9 mouse cellular contexts compared by ENCODE assay signal in the genomic region with DNA sequence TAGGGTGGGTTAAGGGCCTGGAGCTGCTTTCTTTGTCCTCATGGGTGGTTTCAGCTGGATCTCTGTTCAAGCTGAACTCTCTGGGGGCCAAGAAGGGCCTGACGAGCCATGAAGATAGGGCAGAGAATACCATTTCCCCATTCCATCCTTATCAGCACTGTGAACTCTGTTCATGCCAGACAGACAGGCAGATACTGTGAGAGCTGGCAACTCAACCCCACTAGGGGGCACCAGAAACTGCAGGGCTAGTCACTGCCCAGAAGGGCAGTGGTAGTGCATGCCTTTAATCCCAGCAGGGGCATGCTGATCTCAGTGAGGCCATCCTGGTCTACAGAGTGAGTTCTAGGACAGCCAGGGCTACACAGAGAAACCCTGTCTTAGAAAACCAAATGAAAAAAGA. TPM values are rescaled to one million over a fixed set of nuclear protein-coding genes. Genes with fewer than 3 reads are reported as not detected.
DNase-seq lines count a peak whose midpoint lies in the region; ATAC-seq and TF ChIP-seq lines count a peak whose summit lies in the region.
"Had no signal": no experiment of that assay in that cellular context is flagged by ENCODE, and none has a peak within 500 bp of the region (broad histone marks: within the 10 kb centered on the region; RNA-seq: fewer than 3 reads in every experiment).

No protein-coding gene starts in this region.

- H3K4me2 ChIP-seq in heart, embryonic 11.5 days: no peak overlapping the region
- no peak overlapping the region for H3K4me2 ChIP-seq in kidney, postnatal 0 days (ENCODE audit: low read length)

- ATAC-seq in heart, embryonic 11.5 days (replicated peaks; ENCODE audit: insufficient number of reproducible peaks, low FRiP score, low TSS enrichment): no peak; the same call in 1 of the 2 replicates
- ATAC-seq in kidney, postnatal 0 days (replicated peaks; ENCODE audit: low FRiP score, low read depth): peak; percentile 80; the same call in 1 of the 2 replicates
- ATAC-seq in monocyte, adult 5-6 weeks (replicated peaks; ENCODE audit: insufficient number of reproducible peaks, low FRiP score, low TSS enrichment, poor library complexity, severe bottlenecking): no peak

- H3K4me3 ChIP-seq in heart, embryonic 11.5 days (ENCODE audit: low read depth, low read length): no peak overlapping the region
- no peak overlapping the region for H3K4me3 ChIP-seq in kidney, postnatal 0 days (replicated peaks; ENCODE audit: low read depth, low read length)

- H3K9ac ChIP-seq in heart, embryonic 11.5 days (ENCODE audit: low read depth, low read length): no peak overlapping the region
- H3K9ac ChIP-seq in kidney, postnatal 0 days (ENCODE audit: low read depth, low read length): no peak overlapping the region

- peaks cover 4% of the 10 kb centered on the region; the same call in 1 of the 2 replicates for H3K4me1 ChIP-seq in heart, embryonic 11.5 days (ENCODE audit: control insufficient read depth, insufficient read depth, low read length)
- no peaks in the 10 kb centered on the region for H3K4me1 ChIP-seq in kidney, postnatal 0 days (replicated peaks; ENCODE audit: insufficient read depth, low read length)

- no peaks in the 10 kb centered on the region for H3K36me3 ChIP-seq in heart, embryonic 11.5 days (ENCODE audit: control insufficient read depth, insufficient read depth, low read length)
- no peaks in the 10 kb centered on the region for H3K36me3 ChIP-seq in kidney, postnatal 0 days (ENCODE audit: insufficient read depth, low read length)

- peak; percentile 68 for TF ChIP-seq CTCF in kidney, postnatal 0 days (IDR thresholded peaks at IDR 0.05; ENCODE audit: low read depth)

- no peak overlapping the region for H3K27ac ChIP-seq in heart, embryonic 11.5 days (ENCODE audit: low read depth, low read length)
- H3K27ac ChIP-seq in kidney, postnatal 0 days: no peak overlapping the region

- H3K27me3 ChIP-seq in heart, embryonic 11.5 days (ENCODE audit: control insufficient read depth, insufficient read depth, low read length): no peaks in the 10 kb centered on the region
- H3K27me3 ChIP-seq in kidney, postnatal 0 days (ENCODE audit: insufficient read depth, low read length): no peaks in the 10 kb centered on the region

- no peaks in the 10 kb centered on the region for H3K9me3 ChIP-seq in heart, embryonic 11.5 days (replicated peaks; ENCODE audit: control insufficient read depth, low read length)
- no peaks in the 10 kb centered on the region for H3K9me3 ChIP-seq in kidney, postnatal 0 days (replicated peaks; ENCODE audit: low read length)

- 0% methylated on average over 1 of the region's 1 CpGs for WGBS in heart, embryonic 11.5 days (ENCODE audit: insufficient replicate concordance)
- WGBS in kidney, postnatal 0 days: 52% methylated on average over 1 of the region's 1 CpGs

- DNase-seq in heart, adult 18-20 months: peak; percentile 6 to 33
- DNase-seq in 416B (ENCODE audit: low read depth) (peak; percentile 66), R1 (ENCODE audit: low read depth, low spot score) (peak; percentile 73)
- peak; percentile 59 for DNase-seq in embryo, embryonic 10 days (ENCODE audit: low spot score)
- DNase-seq in kidney, postnatal 0 days (ENCODE audit: low spot score): peak; percentile 46
- peak; percentile 43 for DNase-seq in naive thymus-derived CD4-positive, alpha-beta T cell, adult 2 months (ENCODE audit: low read depth)

RNA-seq across cellular contexts. Expression of a gene that starts 38.2 kb away (rescaled TPM):
- not detected for total RNA-seq in heart, adult 18-20 months (2021)
- not detected in 2 replicates for polyA plus RNA-seq in heart, embryonic 11.5 days (2014; fragmentation: Nextera tagmentation; extraction: Ambion mirVana)
- not detected in 2 replicates for polyA plus RNA-seq in kidney, postnatal 0 days (2015; fragmentation: Nextera tagmentation; extraction: Ambion mirVana)
- not detected in 3 replicates for total RNA-seq in monocyte, adult 5-6 weeks (2017)
- polyA plus RNA-seq: limb, embryonic 14.5 days had no signal

Comparison
In these comparisons a context has a peak if more than half of its experiments do, and no peak if none do; other contexts are left out.
1. DNase-seq: peak in every context shown above with its lines; median percentile 73 in R1; 66 in 416B; 59 in embryo, embryonic 10 days; 46 in kidney, postnatal 0 days; 43 in naive thymus-derived CD4-positive, alpha-beta T cell, adult 2 months; 20 in heart, adult 18-20 months.